Mouse (Mus musculus) cortical plate, adult 2 months (tissue): ENCODE data around the gene Nomo1.

Source experiments
- CTCF ChIP-seq: fragments of 200-500 bp; IDR thresholded peaks from 2 replicates; pipeline ENCODE4 v1.5.1; 2011; ENCODE audit warnings: mild to moderate bottlenecking, control low read depth, low read length; ENCODE audit not compliant: insufficient read depth; ENCODE audit errors: extremely low read depth
- POLR2A ChIP-seq: fragments of 200-500 bp; IDR thresholded peaks from 2 replicates; pipeline ENCODE4 v1.6.1; 2011; ENCODE audit warnings: mild to moderate bottlenecking, low read length, control low read depth; ENCODE audit not compliant: insufficient read depth; ENCODE audit errors: extremely low read depth

DNA sequence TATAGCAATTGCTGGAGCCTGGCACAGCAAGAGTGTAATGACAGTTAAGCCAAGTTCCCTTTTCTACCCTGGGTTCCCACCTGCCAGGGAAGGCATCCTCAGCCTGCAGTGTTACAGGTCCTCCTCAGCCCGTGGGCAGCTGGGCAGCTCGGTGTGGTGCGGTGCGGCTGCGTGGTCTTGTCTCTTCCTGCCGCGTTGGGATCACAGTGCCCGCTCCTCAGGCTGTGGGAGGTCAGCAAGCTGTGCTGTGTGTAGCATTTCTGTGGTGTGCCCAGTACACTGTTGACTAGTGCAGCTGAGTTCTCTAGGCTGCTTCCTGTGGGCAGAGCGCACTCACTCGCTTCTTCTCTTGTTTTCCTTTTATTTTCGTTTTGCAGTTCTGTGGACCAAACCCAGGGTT lies 25.4 kb downstream of the Nomo1 start:
- no peak for TF ChIP-seq CTCF
- no peak for TF ChIP-seq POLR2A
